Mouse (Mus musculus) lung, embryonic 14.5 days (tissue): ENCODE data around the gene C1qtnf4. TPM values are rescaled to one million over a fixed set of nuclear protein-coding genes. Genes with fewer than 3 reads are reported as not detected.

ENCODE experiments used
- ATAC-seq: fragments of 200-750 bp; cut with Nextera tagmentation; 2 replicates; pipeline ENCODE4 v1.8.0; 2017; ENCODE audit warnings: mild to moderate bottlenecking, moderate TSS enrichment, moderate library complexity; ENCODE audit not compliant: insufficient read depth
- DNase-seq: peaks from one replicate; pipeline ENCODE4 v3.0.0-alpha.2; 2015
- H3K27ac ChIP-seq: fragments of 300-500 bp; sonication (generic); 2 replicates; pipeline ENCODE4 v1.5.1; 2014; ENCODE audit warnings: low read depth, mild to moderate bottlenecking, moderate library complexity
- H3K27me3 ChIP-seq: fragments of 300-500 bp; sonication (generic); 2 replicates; pipeline ENCODE4 v1.6.1; 2014; ENCODE audit warnings: low read length, control low read depth; ENCODE audit not compliant: insufficient read depth
- H3K36me3 ChIP-seq: fragments of 300-500 bp; sonication (generic); 2 replicates; pipeline ENCODE4 v1.6.1; 2014; ENCODE audit warnings: control low read depth; ENCODE audit not compliant: insufficient read depth
- H3K4me1 ChIP-seq: fragments of 300-500 bp; sonication (generic); 2 replicates; pipeline ENCODE4 v1.6.1; 2014; ENCODE audit warnings: antibody characterized with exemption, control low read depth; ENCODE audit not compliant: insufficient read depth
- H3K4me2 ChIP-seq: fragments of 300-500 bp; sonication (generic); 2 replicates; pipeline ENCODE4 v1.6.1; 2014; ENCODE audit warnings: mild to moderate bottlenecking
- H3K4me3 ChIP-seq: fragments of 300-500 bp; sonication (generic); 2 replicates; pipeline ENCODE4 v1.5.1; 2014; ENCODE audit warnings: low read depth, low read length
- H3K9ac ChIP-seq: fragments of 300-500 bp; sonication (generic); 2 replicates; pipeline ENCODE4 v1.6.1; 2014
- H3K9me3 ChIP-seq: fragments of 300-500 bp; sonication (generic); 2 replicates; pipeline ENCODE4 v1.6.1; 2016; ENCODE audit warnings: low read depth, low read length, control low read depth
- CTCF ChIP-seq: IDR thresholded peaks from 2 replicates; pipeline ENCODE4 v1.5.1; 2016; ENCODE audit warnings: antibody characterized with exemption, low read depth
- WGBS: fragments of 180-500 bp; shearing (Covaris S2); extraction: QIAGEN DNeasy Blood & Tissue Kit; methylation state at CpG from one replicate; pipeline ENCODE4 v1.1.7; 2014; 5-methylcytosine and 5-hydroxymethylcytosine counted together
- polyA plus RNA-seq: library from polyadenylated mRNA; unstranded; fragments of >200 nt; fragmentation: Nextera tagmentation; extraction: Ambion mirVana; gene quantifications from 2 replicates; pipeline ENCODE4 v1.2.1, GENCODE M21; 2014

Gene C1qtnf4
- polyA plus RNA-seq, result 3.1 and 3.6 TPM in 2 replicates

- 1% methylated on average over 44 of the region's 45 CpGs for WGBS
Measured at GRCm38 (mm10) chr2:90885218-90886041, at the start of gene C1qtnf4. C1qtnf4 (plus strand) TSS chr2:90885860.

GRCm38 (mm10) chr2:90838621-90839020 is 47.0 kb upstream of the C1qtnf4 start:
- H3K27ac ChIP-seq, result no peak overlapping the region
- H3K4me1 ChIP-seq, result no peaks in the 10 kb centered on the region
- DNase-seq, result no peak
- H3K4me3 ChIP-seq, result no peak overlapping the region
- TF ChIP-seq CTCF, result no peak
- no peak overlapping the region for H3K9ac ChIP-seq
- WGBS, result 78% methylated on average over 2 of the region's 2 CpGs
- no peaks in the 10 kb centered on the region for H3K36me3 ChIP-seq
- H3K27me3 ChIP-seq, result no peaks in the 10 kb centered on the region
- H3K4me2 ChIP-seq, result no peak overlapping the region
- no peaks in the 10 kb centered on the region for H3K9me3 ChIP-seq
- no peak for ATAC-seq

More at GRCm38 (mm10) chr2:90885218-90886041, at the start of gene C1qtnf4:
- H3K27ac ChIP-seq, result no peak within 1 kb of the TSS
- ATAC-seq (peak; percentile 19; the same call in 1 of the 2 replicates), DNase-seq (no peak)
- peak within 1 kb of the TSS; percentile 36 for H3K9ac ChIP-seq
- H3K4me3 ChIP-seq, result peak within 1 kb of the TSS; percentile 43
- no peaks in the 10 kb centered on the region for H3K9me3 ChIP-seq
- no peaks in the 10 kb centered on the region; the same call in 1 of the 2 replicates for H3K4me1 ChIP-seq
- peaks cover 55% of the 10 kb centered on the region for H3K27me3 ChIP-seq
- peak within 1 kb of the TSS; percentile 67 for H3K4me2 ChIP-seq
- TF ChIP-seq CTCF, result no peak
- no peaks in the 10 kb centered on the region for H3K36me3 ChIP-seq

DNA sequence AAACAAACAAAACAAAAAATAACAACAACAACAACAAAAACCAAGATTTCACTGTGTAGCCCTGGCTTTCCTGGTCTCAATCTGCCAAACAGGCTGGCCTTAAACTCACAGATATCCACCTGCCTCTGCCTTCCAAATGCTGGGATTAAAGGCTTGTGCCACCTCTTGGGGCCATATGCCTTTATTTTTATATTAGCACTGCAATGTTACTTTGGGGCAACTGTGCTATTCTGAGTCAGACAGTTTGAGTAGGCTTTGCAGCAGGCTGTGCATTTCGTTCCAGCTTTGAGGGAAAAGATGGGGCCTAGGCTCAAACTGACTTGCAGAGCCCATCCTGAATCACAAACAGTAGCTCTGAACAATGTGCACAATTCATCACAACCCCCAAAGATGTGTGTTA is 42.0 kb upstream of the C1qtnf4 start:
- H3K36me3 ChIP-seq, result no peaks in the 10 kb centered on the region
- no peaks in the 10 kb centered on the region for H3K27me3 ChIP-seq
- DNase-seq, result no peak
- TF ChIP-seq CTCF, result no peak
- no peak overlapping the region for H3K4me3 ChIP-seq
- ATAC-seq, result no peak
- H3K27ac ChIP-seq, result no peak overlapping the region
- no peak overlapping the region for H3K4me2 ChIP-seq
- 72% methylated on average over 1 of the region's 1 CpGs for WGBS
- H3K9me3 ChIP-seq, result no peaks in the 10 kb centered on the region
- H3K9ac ChIP-seq, result no peak overlapping the region
- H3K4me1 ChIP-seq, result no peaks in the 10 kb centered on the region; the same call in 1 of the 2 replicates

- DNase-seq (no peak), ATAC-seq (no peak)
- Histone ChIP-seq H3K4me1 (no peaks in the 10 kb centered on the region; the same call in 1 of the 2 replicates), H3K36me3 (peaks cover 1% of the 10 kb centered on the region; the same call in 1 of the 2 replicates), H3K9me3 (no peaks in the 10 kb centered on the region), H3K27ac (no peak overlapping the region), H3K4me2 (no peak overlapping the region), H3K4me3 (no peak overlapping the region), H3K9ac (no peak overlapping the region), H3K27me3 (no peaks in the 10 kb centered on the region)
- no peak for TF ChIP-seq CTCF
- WGBS, result 70% methylated on average over 5 of the region's 5 CpGs
Measured at GRCm38 (mm10) chr2:90844262-90844661, 41.4 kb upstream of the C1qtnf4 start.

DNA sequence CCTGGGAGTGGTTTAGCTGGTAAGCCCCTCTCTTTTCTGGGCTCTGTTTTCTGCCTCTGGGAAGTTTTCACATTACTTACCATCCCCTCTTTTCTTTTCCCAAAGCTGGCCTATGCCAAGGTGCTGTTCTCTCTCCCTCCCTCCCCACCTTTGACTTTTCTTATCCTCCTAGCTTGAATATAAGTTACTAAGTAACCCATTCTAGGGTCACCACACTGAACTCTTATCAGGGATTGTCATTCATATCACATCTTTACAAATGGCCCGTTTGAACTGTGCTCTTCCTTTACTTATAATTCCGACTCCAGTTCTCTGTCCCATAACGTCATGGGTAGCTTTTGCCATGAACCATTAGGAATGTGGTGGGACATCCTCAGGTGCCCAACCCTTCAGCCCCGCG is 40.4 kb upstream of the C1qtnf4 start:
- DNase-seq (no peak), ATAC-seq (no peak)
- H3K27me3 ChIP-seq, result no peaks in the 10 kb centered on the region
- no peak overlapping the region for H3K9ac ChIP-seq
- H3K9me3 ChIP-seq, result no peaks in the 10 kb centered on the region
- H3K4me1 ChIP-seq, result no peaks in the 10 kb centered on the region; the same call in 1 of the 2 replicates
- H3K36me3 ChIP-seq, result peaks cover 6% of the 10 kb centered on the region
- H3K27ac ChIP-seq, result no peak overlapping the region
- TF ChIP-seq CTCF, result no peak
- H3K4me2 ChIP-seq, result no peak overlapping the region
- WGBS, result 64% methylated on average over 5 of the region's 5 CpGs
- no peak overlapping the region for H3K4me3 ChIP-seq

GRCm38 (mm10) chr2:90846171-90846570 is 39.5 kb upstream of the C1qtnf4 start:
- ATAC-seq (no peak), DNase-seq (no peak)
- no peaks in the 10 kb centered on the region for H3K27me3 ChIP-seq
- H3K27ac ChIP-seq, result no peak overlapping the region
- no peaks in the 10 kb centered on the region; the same call in 1 of the 2 replicates for H3K4me1 ChIP-seq
- peak overlapping the region; percentile 84 for H3K4me2 ChIP-seq
- WGBS, result 42% methylated on average over 6 of the region's 6 CpGs
- H3K9ac ChIP-seq, result peak overlapping the region; percentile 45; the same call in 1 of the 2 replicates
- peak overlapping the region; percentile 85 for H3K4me3 ChIP-seq
- TF ChIP-seq CTCF, result no peak
- peaks cover 16% of the 10 kb centered on the region for H3K36me3 ChIP-seq
- no peaks in the 10 kb centered on the region for H3K9me3 ChIP-seq

DNA sequence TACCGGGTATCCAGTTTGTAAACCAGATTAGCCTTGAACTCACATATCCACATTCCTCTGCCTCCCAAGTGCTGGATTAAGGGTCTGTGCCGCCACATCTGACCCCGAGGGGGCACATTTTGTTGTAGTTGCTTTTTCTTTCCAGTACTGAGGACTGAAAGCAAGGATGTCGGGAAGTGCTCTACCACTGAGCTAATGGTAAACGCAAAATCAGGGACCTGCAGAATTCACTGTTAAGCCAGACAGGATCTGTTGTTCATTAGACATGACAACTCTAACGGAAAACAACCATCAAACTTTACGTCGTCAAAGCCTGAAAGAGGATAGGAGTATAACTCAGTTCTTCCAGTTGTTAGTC is 39.1 kb upstream of the C1qtnf4 start:
- peak overlapping the region; percentile 56; the same call in 1 of the 2 replicates for H3K27ac ChIP-seq
- under 1% methylated on average over 8 of the region's 8 CpGs for WGBS
- no peaks in the 10 kb centered on the region for H3K27me3 ChIP-seq
- peak overlapping the region; percentile 45 for H3K9ac ChIP-seq
- H3K4me2 ChIP-seq, result peak overlapping the region; percentile 84
- peaks cover 20% of the 10 kb centered on the region for H3K36me3 ChIP-seq
- no peaks in the 10 kb centered on the region for H3K9me3 ChIP-seq
- DNase-seq (no peak), ATAC-seq (no peak)
- no peaks in the 10 kb centered on the region; the same call in 1 of the 2 replicates for H3K4me1 ChIP-seq
- H3K4me3 ChIP-seq, result peak overlapping the region; percentile 85
- TF ChIP-seq CTCF, result peak; percentile 6; the same call in 1 of the 2 replicates
